Mouse (Mus musculus) megakaryocyte, embryonic 14.5 days (primary cell): Measurements from ENCODE around the gene Tmem150a.

Experiments
- FLI1 ChIP-seq: IDR thresholded peaks from 2 replicates; pipeline ENCODE4 v1.6.1; 2012; ENCODE audit warnings: low read length, inconsistent platforms, mixed read lengths
- GATA1 ChIP-seq: IDR thresholded peaks from 3 replicates; pipeline ENCODE4 v1.6.1; 2012; ENCODE audit warnings: mixed read lengths, low read length, inconsistent platforms, borderline replicate concordance

DNA sequence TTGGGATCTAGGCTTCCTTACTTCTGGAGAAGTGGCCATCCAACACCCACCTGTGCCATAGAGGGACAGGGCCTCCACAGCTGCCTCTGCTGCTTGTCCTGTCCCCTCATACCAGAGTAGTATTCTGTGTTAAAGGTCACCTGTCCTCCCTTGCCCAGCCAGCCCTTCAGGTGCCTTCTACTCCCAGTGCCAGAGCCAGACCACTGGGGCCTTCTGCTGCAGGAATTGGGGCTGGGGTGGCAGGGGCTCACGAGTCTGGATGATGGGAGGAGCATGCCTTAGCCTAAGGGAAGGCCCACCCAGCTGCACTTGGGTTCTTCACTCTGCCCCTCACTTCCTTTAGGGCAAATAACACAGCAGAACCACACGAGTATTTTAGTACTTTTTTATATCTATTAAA is 4.1 kb downstream of the Tmem150a start:
- TF ChIP-seq GATA1 (no peak), FLI1 (no peak)
